Mouse (Mus musculus) bone marrow macrophage, adult 2 months (primary cell): Measurements from ENCODE around the gene Rnaseh2b. TPM values are rescaled to one million over a fixed set of nuclear protein-coding genes. Genes with fewer than 3 reads are reported as not detected.

Experiments
- H3K27ac ChIP-seq: 2 replicates; pipeline ENCODE4 v1.5.1; 2012; ENCODE audit warnings: low read depth, low read length; ENCODE audit not compliant: insufficient read depth
- H3K4me1 ChIP-seq: 2 replicates; pipeline ENCODE4 v1.6.1; 2012; ENCODE audit warnings: low read length; ENCODE audit not compliant: control insufficient read depth, insufficient read depth
- H3K4me3 ChIP-seq: 2 replicates; pipeline ENCODE4 v1.5.1; 2012; ENCODE audit warnings: mild to moderate bottlenecking, low read length, moderate library complexity; ENCODE audit not compliant: insufficient read depth
- CTCF ChIP-seq: IDR thresholded peaks from 2 replicates; pipeline ENCODE4 v1.5.1; 2012; ENCODE audit warnings: low read depth, mild to moderate bottlenecking, low read length, moderate library complexity
- POLR2A ChIP-seq: IDR thresholded peaks from 2 replicates; pipeline ENCODE4 v1.6.1; 2012; ENCODE audit warnings: mild to moderate bottlenecking, low read depth, low read length, borderline replicate concordance
- polyA plus RNA-seq: library from polyadenylated mRNA; stranded (reverse); fragments of >200 nt; gene quantifications from 2 replicates; pipeline ENCODE4 v1.2.4, GENCODE M21; 2012; ENCODE audit not compliant: missing spikeins, insufficient read depth, insufficient read length

The Rnaseh2b gene
- polyA plus RNA-seq, 1 experiment = 20.7 TPM

- TF ChIP-seq CTCF = no peak
- TF ChIP-seq POLR2A = no peak
These were observed 129.9 kb downstream of the Rnaseh2b start for GRCm38 (mm10) chr14:62422265-62422664.

More at GRCm38 (mm10) chr14:62422265-62422664, 129.9 kb downstream of the Rnaseh2b start:
- Histone ChIP-seq H3K4me1 (no peaks in the 10 kb centered on the region), H3K27ac (no peak overlapping the region), H3K4me3 (no peak overlapping the region)

Other genes with a start within 250 kb of the Rnaseh2b start
- not detected in 2 replicates for gene Dleu7, start 458 bp downstream of the Rnaseh2b start, polyA plus RNA-seq
- gene Gucy1b2, start 163.7 kb downstream of the Rnaseh2b start, polyA plus RNA-seq = not detected in 2 replicates